Mouse (Mus musculus) bone marrow, adult 2 months (tissue): ENCODE results near the gene Sigmar1. TPM values are rescaled to one million over a fixed set of nuclear protein-coding genes. Genes with fewer than 3 reads are reported as not detected.

ENCODE experiments used
- H3K27ac ChIP-seq: fragments of 200-500 bp; 2 replicates; pipeline ENCODE4 v1.5.1; 2012; ENCODE audit warnings: low read depth, mild to moderate bottlenecking, control low read depth, inconsistent platforms, low read length; ENCODE audit not compliant: control insufficient read depth, poor library complexity, insufficient read depth
- H3K4me1 ChIP-seq: fragments of 200-500 bp; 2 replicates; pipeline ENCODE4 v1.6.1; 2011; ENCODE audit warnings: low read length; ENCODE audit not compliant: control insufficient read depth, insufficient read depth
- H3K4me3 ChIP-seq: fragments of 200-500 bp; replicated peaks from 2 replicates; pipeline ENCODE3; 2011; ENCODE audit warnings: mild to moderate bottlenecking, low read depth, low read length, control low read depth; ENCODE audit not compliant: control insufficient read depth
- CTCF ChIP-seq: fragments of 200-500 bp; IDR thresholded peaks from 2 replicates; pipeline ENCODE4 v1.5.1; 2011; ENCODE audit warnings: low read length, control low read depth; ENCODE audit not compliant: control insufficient read depth, insufficient read depth
- POLR2A ChIP-seq: fragments of 200-500 bp; IDR thresholded peaks from 2 replicates; pipeline ENCODE4 v1.6.1; 2011; ENCODE audit warnings: low read depth, mild to moderate bottlenecking, control low read depth, low read length, borderline replicate concordance; ENCODE audit not compliant: control insufficient read depth
- WGBS: fragments of 180-500 bp; shearing (Covaris S2); methylation state at CpG from one replicate; pipeline ENCODE4 v1.1.7; 2018; 5-methylcytosine and 5-hydroxymethylcytosine counted together
- polyA plus RNA-seq: library from polyadenylated mRNA; stranded (reverse); fragments of >200 nt; gene quantifications from 2 replicates; pipeline ENCODE4 v1.2.4, GENCODE M21; 2011; ENCODE audit warnings: low replicate concordance; ENCODE audit not compliant: missing spikeins, insufficient read depth, insufficient read length

Sigmar1 gene
- polyA plus RNA-seq, 1 experiment = 13.4 TPM

GRCm38 (mm10) chr4:41715082-41715481 lies 40.9 kb downstream of the Sigmar1 start:
- 76% methylated on average over 8 of the region's 8 CpGs for WGBS
- no peak overlapping the region for H3K4me3 ChIP-seq
- TF ChIP-seq POLR2A = no peak
- no peak for TF ChIP-seq CTCF
- peaks cover 3% of the 10 kb centered on the region; the same call in 1 of the 2 replicates for H3K4me1 ChIP-seq
- no peak overlapping the region for H3K27ac ChIP-seq

GRCm38 (mm10) chr4:41714276-41714675 lies 41.7 kb downstream of the Sigmar1 start:
- peaks cover 3% of the 10 kb centered on the region; the same call in 1 of the 2 replicates for H3K4me1 ChIP-seq
- no peak overlapping the region for H3K27ac ChIP-seq
- WGBS = 10% methylated on average over 8 of the region's 8 CpGs
- TF ChIP-seq POLR2A = no peak
- TF ChIP-seq CTCF = peak; percentile 80
- H3K4me3 ChIP-seq = no peak overlapping the region

- H3K4me1 ChIP-seq = peaks cover 3% of the 10 kb centered on the region; the same call in 1 of the 2 replicates
- TF ChIP-seq CTCF = no peak
- TF ChIP-seq POLR2A = peak; percentile 64; the same call in 1 of the 2 replicates
- WGBS = under 1% methylated on average over 61 of the region's 61 CpGs
- peak within 1 kb of the TSS; percentile 59 for H3K27ac ChIP-seq
- peak within 1 kb of the TSS; percentile 91 for H3K4me3 ChIP-seq
These were observed 42.5 kb downstream of the Sigmar1 start, which contains the start of gene Rpp25l for GRCm38 (mm10) chr4:41713197-41714067. TSS of gene Rpp25l (minus strand) at chr4:41713534.

GRCm38 (mm10) chr4:41712421-41713196 lies 43.3 kb downstream of the Sigmar1 start:
- Histone ChIP-seq H3K4me3 (peak overlapping the region; percentile 91), H3K27ac (peak overlapping the region; percentile 59), H3K4me1 (peaks cover 3% of the 10 kb centered on the region; the same call in 1 of the 2 replicates)
- TF ChIP-seq CTCF (no peak), POLR2A (no peak)
- 51% methylated on average over 31 of the region's 31 CpGs for WGBS

GRCm38 (mm10) chr4:41711705-41712375 lies 44.1 kb downstream of the Sigmar1 start:
- Histone ChIP-seq H3K4me1 (peaks cover 3% of the 10 kb centered on the region; the same call in 1 of the 2 replicates), H3K27ac (no peak overlapping the region), H3K4me3 (peak overlapping the region; percentile 91)
- 81% methylated on average over 16 of the region's 16 CpGs for WGBS
- TF ChIP-seq CTCF (no peak), POLR2A (no peak)

- no peak overlapping the region for H3K27ac ChIP-seq
- no peak for TF ChIP-seq POLR2A
- TF ChIP-seq CTCF = no peak
- H3K4me1 ChIP-seq = peaks cover 3% of the 10 kb centered on the region; the same call in 1 of the 2 replicates
- WGBS = 73% methylated on average over 4 of the region's 4 CpGs
- no peak overlapping the region for H3K4me3 ChIP-seq
These were observed 45.7 kb downstream of the Sigmar1 start for GRCm38 (mm10) chr4:41710229-41710628.

GRCm38 (mm10) chr4:41708192-41708745 lies 47.7 kb downstream of the Sigmar1 start:
- WGBS = 41% methylated on average over 8 of the region's 8 CpGs
- TF ChIP-seq CTCF (no peak), POLR2A (no peak)
- no peak overlapping the region for H3K27ac ChIP-seq
- H3K4me3 ChIP-seq = no peak overlapping the region
- peaks cover 3% of the 10 kb centered on the region; the same call in 1 of the 2 replicates for H3K4me1 ChIP-seq
